Mouse (Mus musculus) neural tube, embryonic 10.5 days (tissue): ENCODE results near the gene Disp3.

Source experiments
- DNase-seq: peaks from one replicate; pipeline ENCODE4 v3.0.0-alpha.2; 2017; ENCODE audit warnings: low spot score; ENCODE audit errors: extremely low spot score

Gene Disp3

GRCm38 (mm10) chr4:148220656-148221055 is 67.1 kb downstream of the Disp3 start:
- DNase-seq: no peak

- DNase-seq: no peak
Observed at GRCm38 (mm10) chr4:148218238-148218637, 69.5 kb downstream of the Disp3 start.

GRCm38 (mm10) chr4:148215264-148215900 is 72.4 kb downstream of the Disp3 start:
- DNase-seq: no peak

- DNase-seq: no peak
Observed at GRCm38 (mm10) chr4:148214460-148215136, 73.2 kb downstream of the Disp3 start.

- DNase-seq: no peak
Observed at GRCm38 (mm10) chr4:148204873-148205232, 82.9 kb downstream of the Disp3 start.

GRCm38 (mm10) chr4:148204061-148204872 is 83.5 kb downstream of the Disp3 start:
- DNase-seq: no peak

GRCm38 (mm10) chr4:148203557-148203956 is 84.2 kb downstream of the Disp3 start:
- no peak for DNase-seq

GRCm38 (mm10) chr4:148198721-148199120 is 89.0 kb downstream of the Disp3 start:
- no peak for DNase-seq

GRCm38 (mm10) chr4:148194400-148194799 is 93.4 kb downstream of the Disp3 start:
- no peak for DNase-seq

GRCm38 (mm10) chr4:148192707-148193245 is 95.0 kb downstream of the Disp3 start:
- no peak for DNase-seq
